Mouse (Mus musculus): ENCODE measurements around the gene Esp16. TPM values are rescaled to one million over a fixed set of nuclear protein-coding genes. Genes with fewer than 3 reads are reported as not detected.
"Not testable (repeated sequence)": the region's sequence is repeated elsewhere in the genome, so short reads cannot be mapped to it uniquely, and the experiment has no call there.

The Esp16 gene
- not detected in 2 replicates for polyA plus RNA-seq (2014; fragmentation: Nextera tagmentation; extraction: Ambion mirVana)

GRCm38 (mm10) chr17:39535842-39536241 is at the start of gene Esp16:
Esp16 (plus strand) TSS chr17:39536142.
- H3K4me3 ChIP-seq (ENCODE audit: low read depth, low read length); H3K27me3 ChIP-seq (ENCODE audit: control insufficient read depth, insufficient read depth, low read length); H3K27ac ChIP-seq (ENCODE audit: low read depth, low read length); H3K36me3 ChIP-seq (ENCODE audit: control insufficient read depth, insufficient read depth, low read length); ATAC-seq (replicated peaks; ENCODE audit: low FRiP score); H3K9me3 ChIP-seq (ENCODE audit: control insufficient read depth, low read length); H3K4me1 ChIP-seq (replicated peaks; ENCODE audit: control insufficient read depth, insufficient read depth, low read length); H3K4me2 ChIP-seq (ENCODE audit: low read depth, low read length, severe bottlenecking); DNase-seq (ENCODE audit: low spot score); H3K9ac ChIP-seq (ENCODE audit: low read length): not testable (repeated sequence)
- WGBS: 76% methylated on average over 6 of the region's 6 CpGs

GRCm38 (mm10) chr17:39498043-39498442 is 37.9 kb upstream of the Esp16 start:
- not testable (repeated sequence) for H3K27me3 ChIP-seq (ENCODE audit: control insufficient read depth, insufficient read depth, low read length); H3K4me2 ChIP-seq (ENCODE audit: low read depth, low read length, severe bottlenecking); ATAC-seq (replicated peaks; ENCODE audit: low FRiP score); H3K27ac ChIP-seq (ENCODE audit: low read depth, low read length); H3K4me1 ChIP-seq (replicated peaks; ENCODE audit: control insufficient read depth, insufficient read depth, low read length); H3K36me3 ChIP-seq (ENCODE audit: control insufficient read depth, insufficient read depth, low read length); H3K9ac ChIP-seq (ENCODE audit: low read length); H3K4me3 ChIP-seq (ENCODE audit: low read depth, low read length); H3K9me3 ChIP-seq (ENCODE audit: control insufficient read depth, low read length); DNase-seq (ENCODE audit: low spot score)

Other genes with a start within 250 kb of the Esp16 start
- gene Esp18, start 129.8 kb upstream of the Esp16 start, polyA plus RNA-seq (2014; fragmentation: Nextera tagmentation; extraction: Ambion mirVana): not detected in 2 replicates
- 0.16 TPM in 1 of 2 replicates, not detected in the other for gene Esp15, start 104.8 kb downstream of the Esp16 start, polyA plus RNA-seq (2014; fragmentation: Nextera tagmentation; extraction: Ambion mirVana)